Mouse (Mus musculus) mesoderm, embryonic 11.5 days (tissue): ENCODE data around the gene Wdr91.

Source experiments
- DNase-seq: peaks from one replicate; pipeline ENCODE4 v3.0.0-alpha.2; 2012; ENCODE audit warnings: low read depth, low spot score

Gene Wdr91

GRCm38 (mm10) chr6:34910371-34911219 is at the start of gene Wdr91:
TSS of gene Wdr91 (minus strand) at chr6:34910876.
- DNase-seq = peak; percentile 94

- DNase-seq = no peak
Measured at GRCm38 (mm10) chr6:34959131-34959530, 48.5 kb upstream of the Wdr91 start.

GRCm38 (mm10) chr6:34955862-34956241 is 45.2 kb upstream of the Wdr91 start:
- no peak for DNase-seq

- DNase-seq = peak; percentile 49
Measured at GRCm38 (mm10) chr6:34954926-34955861, 44.5 kb upstream of the Wdr91 start.

- no peak for DNase-seq
Measured at GRCm38 (mm10) chr6:34951956-34952667, 41.4 kb upstream of the Wdr91 start.

GRCm38 (mm10) chr6:34951518-34951917 is 40.8 kb upstream of the Wdr91 start:
- DNase-seq = no peak

- DNase-seq = no peak
Measured at GRCm38 (mm10) chr6:34948461-34948860, 37.8 kb upstream of the Wdr91 start.

GRCm38 (mm10) chr6:34946486-34947079 is 35.9 kb upstream of the Wdr91 start:
- no peak for DNase-seq

- DNase-seq = no peak
Measured at GRCm38 (mm10) chr6:34943499-34943898, 32.8 kb upstream of the Wdr91 start.

GRCm38 (mm10) chr6:34942446-34942845 is 31.8 kb upstream of the Wdr91 start:
- no peak for DNase-seq

- DNase-seq = no peak
Measured at GRCm38 (mm10) chr6:34941496-34941895, 30.8 kb upstream of the Wdr91 start.

- no peak for DNase-seq
Measured at GRCm38 (mm10) chr6:34939451-34939850, 28.8 kb upstream of the Wdr91 start.

GRCm38 (mm10) chr6:34938929-34939325 is 28.3 kb upstream of the Wdr91 start:
- DNase-seq = no peak

GRCm38 (mm10) chr6:34938280-34938928 is 27.7 kb upstream of the Wdr91 start:
- DNase-seq = no peak

- DNase-seq = no peak
Measured at GRCm38 (mm10) chr6:34936743-34937142, 26.1 kb upstream of the Wdr91 start.

GRCm38 (mm10) chr6:34932633-34933032 is 22.0 kb upstream of the Wdr91 start:
- no peak for DNase-seq

- DNase-seq = no peak
Measured at GRCm38 (mm10) chr6:34927594-34927993, 16.9 kb upstream of the Wdr91 start.

GRCm38 (mm10) chr6:34927156-34927555 is 16.5 kb upstream of the Wdr91 start:
- DNase-seq = peak; percentile 69

- peak; percentile 52 for DNase-seq
Measured at GRCm38 (mm10) chr6:34921941-34922340, 11.3 kb upstream of the Wdr91 start.

- DNase-seq = no peak
Measured at GRCm38 (mm10) chr6:34920631-34921030, 10.0 kb upstream of the Wdr91 start.

GRCm38 (mm10) chr6:34919956-34920355 is 9.3 kb upstream of the Wdr91 start, which contains the start of gene Stra8:
TSS of gene Stra8 (plus strand) at chr6:34920163.
- no peak for DNase-seq
